Mouse (Mus musculus) heart, postnatal 14 days (tissue): ENCODE results near the gene Rnf208. TPM values are rescaled to one million over a fixed set of nuclear protein-coding genes. Genes with fewer than 3 reads are reported as not detected.

ENCODE experiments used
- DNase-seq, 2 experiments: peaks; one replicate each; pipeline ENCODE4 v3.0.0; 2021 to 2022
- intact Hi-C: fragments of 180-260 bp; cut with DNase I; formaldehyde crosslinking; loops from one replicate; pipeline ENCODE4 v1.15.1; 2025
- total RNA-seq, 2 experiments: library from RNA; stranded (reverse); gene quantifications; 2 replicates each; pipeline ENCODE4 v1.2.3; 2021

The Rnf208 gene
- total RNA-seq, 2 experiments from 2014 or later = 0.41 to 0.63 TPM

DNA sequence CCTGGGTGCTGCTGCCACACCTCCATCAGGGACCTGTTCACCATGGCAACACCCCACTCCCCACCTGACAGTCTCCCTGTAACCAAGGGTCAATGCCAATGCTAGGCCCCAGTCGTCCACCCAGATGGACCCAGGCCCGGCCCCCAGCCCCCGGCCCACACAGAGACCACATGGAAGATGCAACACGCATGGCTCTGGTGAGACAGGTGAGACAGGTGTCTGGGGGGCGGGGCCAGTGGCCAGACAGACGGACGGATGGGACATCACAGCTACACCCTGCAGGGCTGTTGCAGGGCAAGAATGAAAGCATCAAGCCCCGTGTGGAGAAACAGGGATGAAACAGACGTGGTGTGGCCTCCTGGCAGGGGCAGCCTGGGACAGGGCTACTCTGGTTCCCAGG, 51.7 kb downstream of the Rnf208 start:
- DNase-seq = no peak
- intact Hi-C loops = loop anchor here (2.0 kb wide), 1 partner anchor 65 kb away; no protein-coding TSS in a partner anchor

Other genes starting within 250 kb of the Rnf208 start
- 10 to 100 TPM; 33.6 to 35.4 TPM for gene Nsmf, start 187.9 kb upstream of the Rnf208 start, total RNA-seq
- not detected for gene Entpd8, start 162.0 kb upstream of the Rnf208 start, total RNA-seq
- not detected for gene Noxa1, start 147.1 kb upstream of the Rnf208 start, total RNA-seq
- 10 to 100 TPM; 14.0 to 15.0 TPM for gene Nrarp, start 61.5 kb upstream of the Rnf208 start, total RNA-seq
- 1 to 10 TPM; 5.0 to 5.5 TPM for gene Tor4a, start 45.4 kb upstream of the Rnf208 start, total RNA-seq
- 10 to 100 TPM; 35.7 to 36.2 TPM for gene Nelfb, start 30.8 kb upstream of the Rnf208 start, total RNA-seq
- not detected for gene Stpg3, start 27.6 kb upstream of the Rnf208 start, total RNA-seq
- gene Fam166a, start 23.5 kb upstream of the Rnf208 start, total RNA-seq = not detected
- gene Tubb4b, start 17.6 kb upstream of the Rnf208 start, total RNA-seq = 100 to 1,000 TPM; 205 to 231 TPM
- not detected for gene Slc34a3, start 7.9 kb upstream of the Rnf208 start, total RNA-seq
- gene Rnf224, start 5.5 kb upstream of the Rnf208 start, total RNA-seq = not detected
- gene Cysrt1, start 197 bp downstream of the Rnf208 start, total RNA-seq = not detected
- gene AL732309.1, start 4.6 kb downstream of the Rnf208 start, total RNA-seq = 1 to 10 TPM; 1.9 to 2.4 TPM
- 10 to 100 TPM; 12.7 to 13.4 TPM for gene Tmem203, start 13.2 kb downstream of the Rnf208 start, total RNA-seq
- gene Tprn, start 20.4 kb downstream of the Rnf208 start, total RNA-seq = 1 to 10 TPM; 5.7 to 7.6 TPM
- gene Ssna1, start 30.2 kb downstream of the Rnf208 start, total RNA-seq = 10 to 100 TPM; 38.3 to 46.9 TPM
- gene Anapc2, start 30.2 kb downstream of the Rnf208 start, total RNA-seq = 10 to 100 TPM; 44.0 to 44.1 TPM
- not detected for gene Tmem210, start 45.9 kb downstream of the Rnf208 start, total RNA-seq
- under 1 TPM in 1 of 2 experiments, not detected in 1; 0.55 TPM for gene Lrrc26, start 47.7 kb downstream of the Rnf208 start, total RNA-seq
- not detected for gene Grin1, start 76.9 kb downstream of the Rnf208 start, total RNA-seq
- 10 to 100 TPM; 22.1 to 22.2 TPM for gene Man1b1, start 90.1 kb downstream of the Rnf208 start, total RNA-seq
- 1 to 10 TPM; 2.7 to 3.9 TPM for gene Dpp7, start 114.1 kb downstream of the Rnf208 start, total RNA-seq
- 1 to 10 TPM; 4.5 to 6.0 TPM for gene Uap1l1, start 123.4 kb downstream of the Rnf208 start, total RNA-seq
- 1 to 10 TPM in 1 of 2 experiments, under 1 TPM in 1; 0.88 to 1.5 TPM for gene Sapcd2, start 130.1 kb downstream of the Rnf208 start, total RNA-seq
- 10 to 100 TPM; 16.1 to 17.0 TPM for gene Entpd2, start 153.6 kb downstream of the Rnf208 start, total RNA-seq
- gene Npdc1, start 157.1 kb downstream of the Rnf208 start, total RNA-seq = 10 to 100 TPM; 33.8 to 37.1 TPM
- not detected for gene Fut7, start 181.0 kb downstream of the Rnf208 start, total RNA-seq
- 10 to 100 TPM; 22.0 to 24.4 TPM for gene Abca2, start 186.4 kb downstream of the Rnf208 start, total RNA-seq
- 1 to 10 TPM; 3.0 to 3.9 TPM for gene Clic3, start 214.6 kb downstream of the Rnf208 start, total RNA-seq
- gene Paxx, start 218.8 kb downstream of the Rnf208 start, total RNA-seq = 10 to 100 TPM; 22.9 to 23.4 TPM
- gene Ptgds, start 227.8 kb downstream of the Rnf208 start, total RNA-seq = 10 to 100 TPM; 30.9 to 38.6 TPM